14 mouse cellular contexts compared by ENCODE assay signal in the genomic region with DNA sequence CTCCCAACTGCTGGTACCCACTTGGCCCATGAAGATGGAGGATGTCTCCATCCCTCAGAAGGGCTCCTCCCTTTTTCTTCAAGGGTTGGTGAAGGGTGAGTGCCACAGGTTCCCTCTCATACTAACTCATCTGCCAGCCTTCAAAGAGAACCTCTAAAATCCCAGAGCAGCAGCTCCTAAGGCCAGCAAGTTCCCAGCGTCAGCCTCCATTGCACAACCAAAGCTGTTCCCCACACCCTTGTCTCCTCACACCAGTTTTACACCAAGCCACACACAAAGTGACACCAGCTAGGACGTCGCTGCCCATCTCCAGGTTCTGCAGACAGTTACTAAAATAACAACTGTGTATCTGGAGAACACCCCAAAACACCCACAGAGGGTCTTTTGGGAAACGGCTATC.
DNase-seq lines count a peak whose midpoint lies in the region; ATAC-seq lines count a peak whose summit lies in the region.
"Had no signal": no experiment of that assay in that cellular context is flagged by ENCODE, and none has a peak within 500 bp of the region (broad histone marks: within the 10 kb centered on the region; RNA-seq: fewer than 3 reads in every experiment).

No protein-coding gene starts in this region.

- H3K36me3 ChIP-seq in heart, embryonic 11.5 days (ENCODE audit: control insufficient read depth, insufficient read depth, low read length): no peaks in the 10 kb centered on the region
- no peaks in the 10 kb centered on the region for H3K36me3 ChIP-seq in kidney, embryonic 15.5 days
- no peaks in the 10 kb centered on the region for H3K36me3 ChIP-seq in neural tube, embryonic 13.5 days
- no peaks in the 10 kb centered on the region for H3K36me3 ChIP-seq in neural tube, embryonic 15.5 days
- H3K36me3 ChIP-seq in macrophage (ENCODE audit: inconsistent target): no peaks in the 10 kb centered on the region
- no peaks in the 10 kb centered on the region for H3K36me3 ChIP-seq in liver, embryonic 12.5 days
- H3K36me3 ChIP-seq: embryonic facial prominence, embryonic 13.5 days; heart, embryonic 12.5 days had no signal

- no peak for ATAC-seq in heart, embryonic 11.5 days (replicated peaks; ENCODE audit: insufficient number of reproducible peaks, low FRiP score, low TSS enrichment)
- ATAC-seq in kidney, embryonic 15.5 days (replicated peaks; ENCODE audit: low FRiP score): no peak
- no peak for ATAC-seq in neural tube, embryonic 13.5 days (ENCODE audit: low read depth)
- no peak for ATAC-seq in neural tube, embryonic 15.5 days (ENCODE audit: low FRiP score)
- ATAC-seq in liver, embryonic 12.5 days: no peak

- no peaks in the 10 kb centered on the region for H3K27me3 ChIP-seq in heart, embryonic 11.5 days (ENCODE audit: control insufficient read depth, insufficient read depth, low read length)
- H3K27me3 ChIP-seq in kidney, embryonic 15.5 days: peaks cover 45% of the 10 kb centered on the region
- H3K27me3 ChIP-seq in neural tube, embryonic 13.5 days: peaks cover 40% of the 10 kb centered on the region
- H3K27me3 ChIP-seq in neural tube, embryonic 15.5 days (replicated peaks): 0 out of 2 replicates have a peak, but pooled peaks cover 3% of the 10 kb centered on the region
- no peaks in the 10 kb centered on the region for H3K27me3 ChIP-seq in liver, embryonic 12.5 days (replicated peaks)
- H3K27me3 ChIP-seq: embryonic facial prominence, embryonic 13.5 days had no signal

- H3K4me3 ChIP-seq in heart, embryonic 11.5 days (ENCODE audit: low read depth, low read length): no peak overlapping the region
- H3K4me3 ChIP-seq in kidney, embryonic 15.5 days (replicated peaks): no peak overlapping the region
- H3K4me3 ChIP-seq in neural tube, embryonic 13.5 days: no peak overlapping the region
- no peak overlapping the region for H3K4me3 ChIP-seq in neural tube, embryonic 15.5 days (replicated peaks)
- no peak overlapping the region for H3K4me3 ChIP-seq in macrophage (ENCODE audit: inconsistent target)
- H3K4me3 ChIP-seq in liver, embryonic 12.5 days: no peak overlapping the region
- H3K4me3 ChIP-seq: embryonic facial prominence, embryonic 13.5 days; forebrain, embryonic 13.5 days; heart, embryonic 12.5 days had no signal

- peaks cover 26% of the 10 kb centered on the region for H3K4me1 ChIP-seq in heart, embryonic 11.5 days (ENCODE audit: control insufficient read depth, insufficient read depth, low read length)
- H3K4me1 ChIP-seq in kidney, embryonic 15.5 days: peaks cover 53% of the 10 kb centered on the region
- peaks cover 42% of the 10 kb centered on the region for H3K4me1 ChIP-seq in neural tube, embryonic 13.5 days (replicated peaks)
- H3K4me1 ChIP-seq in neural tube, embryonic 15.5 days: peaks cover 21% of the 10 kb centered on the region
- 0 out of 2 replicates have a peak, but pooled peaks cover 5% of the 10 kb centered on the region for H3K4me1 ChIP-seq in liver, embryonic 12.5 days

- no peak overlapping the region for H3K27ac ChIP-seq in heart, embryonic 11.5 days (ENCODE audit: low read depth, low read length)
- H3K27ac ChIP-seq in kidney, embryonic 15.5 days: peak overlapping the region; percentile 45; the same call in 1 of the 2 replicates
- H3K27ac ChIP-seq in neural tube, embryonic 13.5 days (replicated peaks): peak overlapping the region; percentile 52; the same call in 1 of the 2 replicates
- H3K27ac ChIP-seq in neural tube, embryonic 15.5 days (replicated peaks): no peak overlapping the region
- H3K27ac ChIP-seq in macrophage: peak overlapping the region; percentile 50
- H3K27ac ChIP-seq in liver, embryonic 12.5 days: no peak overlapping the region
- H3K27ac ChIP-seq: forebrain, embryonic 13.5 days had no signal

- DNase-seq in heart, adult 11 months: peak; percentile 94
- DNase-seq in kidney, adult 11 months: no peak
- DNase-seq: cerebellum, adult 11 months; cerebellum, adult 9-10 months; forebrain, postnatal 0 days had no signal

- 79% methylated on average over 4 of the region's 4 CpGs for WGBS in heart, embryonic 11.5 days (ENCODE audit: insufficient replicate concordance)
- WGBS in kidney, embryonic 15.5 days: 73% methylated on average over 4 of the region's 4 CpGs
- 93% methylated on average over 4 of the region's 4 CpGs for WGBS in neural tube, embryonic 13.5 days
- WGBS in neural tube, embryonic 15.5 days: 93% methylated on average over 4 of the region's 4 CpGs
- WGBS in macrophage (ENCODE audit: missing documents): 71% methylated on average over 4 of the region's 4 CpGs
- WGBS in liver, embryonic 12.5 days (ENCODE audit: insufficient replicate concordance): 70% methylated on average over 4 of the region's 4 CpGs

- no peaks in the 10 kb centered on the region for H3K9me3 ChIP-seq in heart, embryonic 11.5 days (replicated peaks; ENCODE audit: control insufficient read depth, low read length)
- H3K9me3 ChIP-seq in kidney, embryonic 15.5 days (replicated peaks): no peaks in the 10 kb centered on the region
- H3K9me3 ChIP-seq in neural tube, embryonic 13.5 days: no peaks in the 10 kb centered on the region
- no peaks in the 10 kb centered on the region for H3K9me3 ChIP-seq in neural tube, embryonic 15.5 days (replicated peaks)
- no peaks in the 10 kb centered on the region for H3K9me3 ChIP-seq in liver, embryonic 12.5 days (replicated peaks)
- H3K9me3 ChIP-seq: embryonic facial prominence, embryonic 13.5 days; forebrain, embryonic 13.5 days; heart, embryonic 12.5 days had no signal

- no peak overlapping the region for H3K4me2 ChIP-seq in heart, embryonic 11.5 days
- no peak overlapping the region for H3K4me2 ChIP-seq in kidney, embryonic 15.5 days
- no peak overlapping the region for H3K4me2 ChIP-seq in neural tube, embryonic 13.5 days
- no peak overlapping the region for H3K4me2 ChIP-seq in neural tube, embryonic 15.5 days
- H3K4me2 ChIP-seq in liver, embryonic 12.5 days: no peak overlapping the region
- H3K4me2 ChIP-seq: embryonic facial prominence, embryonic 13.5 days; forebrain, embryonic 13.5 days; heart, embryonic 12.5 days had no signal

- H3K79me2 ChIP-seq in macrophage (ENCODE audit: inconsistent target): no peaks in the 10 kb centered on the region

- no peak overlapping the region for H3K9ac ChIP-seq in heart, embryonic 11.5 days (ENCODE audit: low read depth, low read length)
- no peak overlapping the region for H3K9ac ChIP-seq in kidney, embryonic 15.5 days
- no peak overlapping the region for H3K9ac ChIP-seq in neural tube, embryonic 13.5 days
- no peak overlapping the region for H3K9ac ChIP-seq in neural tube, embryonic 15.5 days (replicated peaks)
- H3K9ac ChIP-seq in liver, embryonic 12.5 days: no peak overlapping the region
- H3K9ac ChIP-seq: embryonic facial prominence, embryonic 13.5 days; forebrain, postnatal 0 days; heart, embryonic 12.5 days had no signal

Comparison
In these comparisons a context has a peak if more than half of its experiments do, and no peak if none do; other contexts are left out.
1. H3K27ac ChIP-seq: peak in kidney, embryonic 15.5 days (single experiment), neural tube, embryonic 13.5 days (single experiment) and macrophage (single experiment); none in heart, embryonic 11.5 days (single experiment), neural tube, embryonic 15.5 days (single experiment) and liver, embryonic 12.5 days (single experiment).